In genomic region chr8:121730646-121731045, GRCm38 (mm10) we compare ENCODE assay signal across 8 mouse cellular contexts. TPM values are rescaled to one million over a fixed set of nuclear protein-coding genes. Genes with fewer than 3 reads are reported as not detected.
DNase-seq lines count a peak whose midpoint lies in the region; ATAC-seq and TF ChIP-seq lines count a peak whose summit lies in the region.

No protein-coding gene starts in this region.

- H3K27me3 ChIP-seq in limb, embryonic 11.5 days (ENCODE audit: control insufficient read depth, insufficient read depth, low read length), result peaks cover 55% of the 10 kb centered on the region
- peaks cover 25% of the 10 kb centered on the region for H3K27me3 ChIP-seq in stomach, postnatal 0 days (ENCODE audit: control insufficient read depth, insufficient read depth, low read length)

- under 1% methylated on average over 37 of the region's 37 CpGs for WGBS in limb, embryonic 11.5 days
- WGBS in stomach, postnatal 0 days, result 2% methylated on average over 37 of the region's 37 CpGs

- peaks cover 8% of the 10 kb centered on the region; the same call in 1 of the 2 replicates for H3K4me1 ChIP-seq in limb, embryonic 11.5 days (ENCODE audit: control insufficient read depth, insufficient read depth, low read length)
- H3K4me1 ChIP-seq in stomach, postnatal 0 days (replicated peaks; ENCODE audit: control insufficient read depth, insufficient read depth), result no peaks in the 10 kb centered on the region

- DNase-seq in cerebellum, adult 11-12 months, result peak; percentile 75
- DNase-seq in retina, postnatal 1 day, result peak; percentile 18
- DNase-seq in retina, embryonic 14.5 days (ENCODE audit: low spot score), result no peak
- DNase-seq in limb, embryonic 11.5 days (ENCODE audit: low spot score), result peak; percentile 33
- no peak for DNase-seq in stomach, postnatal 0 days (ENCODE audit: low spot score)
- DNase-seq in B cell, adult 2 months, result no peak
- DNase-seq in lung, postnatal 4 days, result no peak

- no peak for TF ChIP-seq CTCF in stomach, postnatal 0 days (IDR thresholded peaks at IDR 0.05; ENCODE audit: low read depth)

- no peaks in the 10 kb centered on the region for H3K9me3 ChIP-seq in limb, embryonic 11.5 days (ENCODE audit: control insufficient read depth, low read length)
- no peaks in the 10 kb centered on the region for H3K9me3 ChIP-seq in stomach, postnatal 0 days (ENCODE audit: control insufficient read depth, low read length)

- H3K4me3 ChIP-seq in limb, embryonic 11.5 days (ENCODE audit: low read depth, low read length), result peak overlapping the region; percentile 43
- H3K4me3 ChIP-seq in stomach, postnatal 0 days (ENCODE audit: low read depth, low read length), result peak overlapping the region; percentile 32

- no peak for ATAC-seq in cerebellum, adult (ENCODE audit: insufficient number of reproducible peaks, low FRiP score, low TSS enrichment)
- ATAC-seq in limb, embryonic 11.5 days (ENCODE audit: insufficient number of reproducible peaks, low FRiP score, low TSS enrichment, low read depth), result no peak
- ATAC-seq in stomach, postnatal 0 days (ENCODE audit: low FRiP score, low TSS enrichment), result no peak

- no peak overlapping the region for H3K27ac ChIP-seq in limb, embryonic 11.5 days (replicated peaks; ENCODE audit: low read depth, low read length)
- no peak overlapping the region for H3K27ac ChIP-seq in stomach, postnatal 0 days (replicated peaks)

- H3K9ac ChIP-seq in limb, embryonic 11.5 days (ENCODE audit: low read length), result 0 out of 2 replicates have a peak overlapping the region, but pooled peaks have one; percentile 12
- H3K9ac ChIP-seq in stomach, postnatal 0 days (ENCODE audit: low read length), result no peak overlapping the region

- TF ChIP-seq EP300 in stomach, postnatal 0 days (optimal IDR thresholded peaks at IDR 0.05), result no peak

- peak overlapping the region; percentile 97 for H3K4me2 ChIP-seq in limb, embryonic 11.5 days (ENCODE audit: low read depth, severe bottlenecking)
- H3K4me2 ChIP-seq in stomach, postnatal 0 days (replicated peaks; ENCODE audit: low read depth), result peak overlapping the region; percentile 60; the same call in 1 of the 2 replicates

- no peaks in the 10 kb centered on the region for H3K36me3 ChIP-seq in limb, embryonic 11.5 days (ENCODE audit: control insufficient read depth, insufficient read depth, low read length)
- no peaks in the 10 kb centered on the region for H3K36me3 ChIP-seq in stomach, postnatal 0 days (ENCODE audit: control insufficient read depth, insufficient read depth, low read length)

RNA-seq across cellular contexts. Expression of gene Jph3, which starts 1.2 kb away (rescaled TPM):
- polyA plus RNA-seq in limb, embryonic 11.5 days (2014; fragmentation: Nextera tagmentation; extraction: Ambion mirVana), result 0.67 and 0.73 TPM in 2 replicates
- 1.7 and 2.1 TPM in 2 replicates for polyA plus RNA-seq in stomach, postnatal 0 days (2015; fragmentation: Nextera tagmentation; extraction: Ambion mirVana)

Comparison
In these comparisons a context has a peak if more than half of its experiments do, and no peak if none do; other contexts are left out.
1. DNase-seq: peak in cerebellum, adult 11-12 months (single experiment), retina, postnatal 1 day (single experiment) and limb, embryonic 11.5 days (single experiment); none in retina, embryonic 14.5 days (single experiment), stomach, postnatal 0 days (single experiment), B cell, adult 2 months (0 of 2) and lung, postnatal 4 days (0 of 2).